9 mouse cellular contexts compared by ENCODE assay signal in the genomic region with DNA sequence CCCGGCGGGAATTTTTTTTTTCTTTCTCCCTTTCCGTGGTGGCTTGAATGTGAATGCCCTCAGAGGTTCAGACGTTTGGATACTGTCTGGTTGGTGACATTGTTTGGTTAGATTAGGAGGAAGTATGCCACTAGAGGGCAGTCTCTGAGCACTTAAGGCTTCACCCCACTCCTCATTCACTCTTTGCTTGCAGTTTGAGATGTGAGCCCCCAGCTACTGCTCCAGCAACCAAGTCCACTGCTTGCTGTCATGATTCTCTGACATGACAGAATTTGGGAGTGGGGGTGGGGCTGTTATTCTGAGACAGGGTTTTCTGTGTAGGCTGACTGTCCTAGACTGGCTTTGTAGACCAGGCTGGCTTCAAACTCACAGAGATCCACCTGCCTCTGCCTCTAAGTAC. TPM values are rescaled to one million over a fixed set of nuclear protein-coding genes. Genes with fewer than 3 reads are reported as not detected.
A peak's percentile ranks its signal among the peaks of the same experiment; 100 is the strongest.
DNase-seq lines count a peak whose midpoint lies in the region; TF ChIP-seq lines count a peak whose summit lies in the region.
"Had no signal": no experiment of that assay in that cellular context is flagged by ENCODE, and none has a peak within 500 bp of the region (broad histone marks: within the 10 kb centered on the region; RNA-seq: fewer than 3 reads in every experiment).

No protein-coding gene starts in this region.

- H3K27ac ChIP-seq in left cerebral cortex, adult 2 months = no peak overlapping the region
- H3K27ac ChIP-seq: neural tube, embryonic 12.5 days had no signal

- peak; percentile 67 for TF ChIP-seq CTCF in left cerebral cortex, adult 2 months (IDR thresholded peaks at IDR 0.05)

- intact Hi-C loops in left cerebral cortex, adult 2 months (cut with DNase I) = no loop called here

- DNase-seq in cerebellum, postnatal 14 days = peak; percentile 66 to 74
- no peak for DNase-seq in cerebellum, adult 9-10 months
- DNase-seq in left cerebral cortex, adult 2 months (ENCODE audit: extremely low spot score in 1 of 2, low spot score in 2 of 2) = no peak
- DNase-seq in left cerebral cortex, adult 8-10 months (ENCODE audit: low spot score in 2 of 2) = no peak
- peak; percentile 52 for DNase-seq in WW6 (ENCODE audit: low read depth, low spot score)
- peak; percentile 31 to 51 for DNase-seq in kidney, postnatal 4 days
- DNase-seq in retina, adult 2 months (ENCODE audit: low read depth, low spot score) = peak; percentile 22
- no peak for DNase-seq in adrenal gland, adult 18-20 months (ENCODE audit: low spot score in 2 of 2)

- no peak overlapping the region for H3K4me3 ChIP-seq in left cerebral cortex, adult 2 months
- H3K4me3 ChIP-seq: neural tube, embryonic 12.5 days had no signal

RNA-seq across cellular contexts. Expression of gene 2510039O18Rik, which starts 12.9 kb away (rescaled TPM):
- 10 to 100 TPM; 28.9 to 31.2 TPM for total RNA-seq in left cerebral cortex, adult 2 months (2021)
- 10 to 100 TPM; 26.2 to 28.7 (median 27.5) TPM for total RNA-seq in left cerebral cortex, adult 8-10 months (2022)
- total RNA-seq in adrenal gland, adult 18-20 months (2021) = 10 to 100 TPM; 44.1 to 48.0 TPM

RNA-seq across cellular contexts. Expression of gene Plod1, which starts 17.0 kb away (rescaled TPM):
- total RNA-seq in left cerebral cortex, adult 2 months (2021) = 10 to 100 TPM; 14.2 to 14.4 TPM
- 10 to 100 TPM; 12.1 to 16.3 (median 14.1) TPM for total RNA-seq in left cerebral cortex, adult 8-10 months (2022)
- total RNA-seq in adrenal gland, adult 18-20 months (2021) = 10 to 100 TPM; 38.1 to 54.7 TPM

RNA-seq across cellular contexts. Expression of gene Nppb, which starts 32.0 kb away (rescaled TPM):
- total RNA-seq in left cerebral cortex, adult 2 months (2021) = not detected
- total RNA-seq in left cerebral cortex, adult 8-10 months (2022) = not detected
- total RNA-seq in adrenal gland, adult 18-20 months (2021) = under 1 TPM in 1 of 2 experiments, not detected in 1; 0.42 TPM

RNA-seq across cellular contexts. Expression of gene Nppa, which starts 46.9 kb away (rescaled TPM):
- not detected for total RNA-seq in left cerebral cortex, adult 2 months (2021)
- total RNA-seq in left cerebral cortex, adult 8-10 months (2022) = under 1 TPM in 2 of 4 experiments, not detected in 2; 0.59 to 0.74 TPM
- total RNA-seq in adrenal gland, adult 18-20 months (2021) = not detected

RNA-seq across cellular contexts. Expression of gene Mfn2, which starts 49.1 kb away (rescaled TPM):
- 100 to 1,000 TPM; 181 to 199 TPM for total RNA-seq in left cerebral cortex, adult 2 months (2021)
- 100 to 1,000 TPM; 181 to 227 (median 209) TPM for total RNA-seq in left cerebral cortex, adult 8-10 months (2022)
- 100 to 1,000 TPM; 187 to 211 TPM for total RNA-seq in adrenal gland, adult 18-20 months (2021)

Comparison
In these comparisons a context has a peak if more than half of its experiments do, and no peak if none do; other contexts are left out.
1. DNase-seq: peak in cerebellum, postnatal 14 days (2 of 2), WW6 (single experiment), kidney, postnatal 4 days (2 of 2) and retina, adult 2 months (single experiment); none in cerebellum, adult 9-10 months (single experiment), left cerebral cortex, adult 2 months (0 of 2), left cerebral cortex, adult 8-10 months (0 of 2) and adrenal gland, adult 18-20 months (0 of 2).